Mouse (Mus musculus) lung, adult 18-20 months (tissue): ENCODE results near the gene BC035044.
A peak's percentile ranks its signal among the peaks of the same experiment; 100 is the strongest.
"Not testable (repeated sequence)": the region's sequence is repeated elsewhere in the genome, so short reads cannot be mapped to it uniquely, and the experiment has no call there.

Experiments used
- DNase-seq, 2 experiments: peaks; one replicate each; pipeline ENCODE4 v3.0.0; 2022; ENCODE audit warnings: mixed read lengths in 2 of 2

The BC035044 gene

DNA sequence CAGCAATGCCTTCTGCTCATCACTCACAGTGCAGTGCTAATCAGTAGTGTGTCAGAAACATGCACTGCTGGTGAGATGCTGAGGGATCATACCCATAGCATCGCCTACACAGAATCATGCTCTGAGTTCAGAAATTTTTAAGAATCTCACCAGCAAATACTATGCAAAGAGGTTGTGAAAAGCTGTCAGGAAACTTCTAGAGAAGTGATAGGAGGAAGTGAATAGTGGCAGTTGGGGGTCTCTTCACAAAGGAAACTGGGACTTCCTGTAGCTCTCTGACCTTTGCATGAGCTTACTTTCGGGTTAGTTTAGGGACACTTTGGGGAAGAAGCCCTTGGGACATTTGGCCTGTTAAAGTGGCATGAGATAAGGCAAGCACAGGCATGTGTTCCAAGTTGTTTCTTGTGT is at the start of gene BC035044:
TSS of gene BC035044 (minus strand) at position 179 of the 408 bp plus-strand sequence.
- DNase-seq = no peak

DNA sequence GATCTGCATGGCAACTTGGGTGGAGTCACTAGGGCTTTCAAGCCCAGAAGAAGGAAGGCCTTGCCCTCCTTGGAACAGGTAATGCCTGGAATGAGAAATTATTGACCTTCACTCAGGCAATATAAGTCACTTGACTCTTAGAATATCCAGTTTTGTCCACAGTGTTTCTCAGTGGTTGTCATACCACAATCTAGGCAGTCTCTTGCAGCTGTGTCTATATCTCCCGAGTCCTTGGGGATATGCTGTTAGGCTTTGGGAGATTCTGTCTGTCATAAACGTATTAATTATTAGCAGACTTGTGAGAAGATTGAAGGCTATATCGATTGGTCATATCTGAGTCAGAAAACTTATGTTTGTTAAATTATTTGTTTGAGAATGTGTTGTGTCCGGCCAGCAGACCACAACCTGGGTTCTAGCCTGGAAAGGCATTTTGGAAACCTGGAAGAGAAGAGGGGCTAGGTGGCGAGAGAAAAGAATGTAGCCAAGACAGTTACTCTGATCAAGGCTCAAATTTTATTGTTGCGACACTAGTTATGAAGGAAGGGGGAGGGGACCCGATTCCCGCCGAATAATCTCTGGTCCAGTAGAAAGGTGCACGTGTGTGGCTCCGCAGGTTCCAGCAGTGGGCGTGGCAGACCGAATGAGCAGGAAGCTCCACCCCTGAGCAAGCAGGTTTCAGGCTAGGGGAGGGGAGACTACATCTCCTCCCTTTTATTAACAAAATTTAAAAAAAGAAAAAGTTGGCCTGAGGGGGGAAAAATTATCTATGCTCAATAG is 45.2 kb upstream of the BC035044 start:
- not testable (repeated sequence) for DNase-seq

DNA sequence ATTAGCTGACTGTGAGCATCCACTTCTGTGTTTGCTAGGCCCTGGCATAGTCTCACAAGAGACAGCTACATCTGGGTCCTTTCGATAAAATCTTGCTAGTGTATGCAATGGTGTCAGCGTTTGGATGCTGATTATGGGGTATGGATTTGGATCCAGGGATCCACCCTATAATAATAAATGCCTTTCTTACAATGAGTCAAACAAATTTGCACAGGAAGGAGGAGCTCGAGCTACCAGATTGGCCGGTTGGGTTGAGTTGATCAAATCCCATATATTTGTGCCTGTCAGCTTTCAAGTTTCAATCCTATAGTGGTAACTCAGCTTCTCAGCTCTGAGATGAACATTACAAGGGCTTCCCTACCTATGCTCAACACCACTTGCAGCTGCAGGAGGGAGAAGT is 43.2 kb upstream of the BC035044 start, which contains the start of gene Clec2g:
TSS of gene Clec2g (plus strand) at position 301 of the 400 bp plus-strand sequence.
- not testable (repeated sequence) for DNase-seq

DNA sequence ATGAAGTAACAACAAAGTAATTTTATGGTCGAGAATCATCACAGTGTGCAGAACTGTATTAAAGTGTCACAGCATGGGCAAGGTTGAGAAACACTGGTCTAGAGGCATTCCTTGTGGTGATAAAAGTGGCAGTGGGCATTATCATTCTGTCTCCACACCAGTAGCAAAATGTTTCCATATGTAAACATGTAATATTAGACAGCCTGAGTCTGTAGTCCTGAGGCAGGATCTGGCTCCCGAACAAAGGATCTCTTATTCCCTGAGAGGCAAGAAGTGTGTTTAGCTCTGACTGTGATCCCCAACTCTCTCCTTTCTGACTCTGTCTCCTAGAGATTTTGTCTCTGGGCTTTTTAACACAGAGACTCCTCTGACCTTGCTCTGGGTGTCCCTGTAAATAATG is 42.1 kb upstream of the BC035044 start:
- no peak for DNase-seq

DNA sequence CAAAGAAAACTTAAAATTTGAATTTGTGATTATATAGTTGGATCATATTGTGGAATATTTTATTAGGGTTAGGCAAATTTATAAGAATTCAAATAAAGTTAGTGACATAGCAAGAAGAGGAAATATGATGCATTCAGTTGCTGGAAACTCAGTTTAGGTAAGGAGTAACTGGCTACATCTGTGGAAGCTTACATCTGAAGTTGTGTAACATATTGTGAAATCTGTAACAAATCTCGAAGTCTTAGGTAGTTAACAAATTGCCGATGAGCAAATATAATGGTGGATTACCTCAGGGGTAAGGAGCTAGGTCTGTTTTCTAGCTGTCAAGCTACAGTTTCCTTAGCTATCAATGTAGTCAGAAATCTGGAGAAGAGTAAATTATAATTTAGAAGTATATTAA is 26.4 kb upstream of the BC035044 start:
- no peak for DNase-seq

DNA sequence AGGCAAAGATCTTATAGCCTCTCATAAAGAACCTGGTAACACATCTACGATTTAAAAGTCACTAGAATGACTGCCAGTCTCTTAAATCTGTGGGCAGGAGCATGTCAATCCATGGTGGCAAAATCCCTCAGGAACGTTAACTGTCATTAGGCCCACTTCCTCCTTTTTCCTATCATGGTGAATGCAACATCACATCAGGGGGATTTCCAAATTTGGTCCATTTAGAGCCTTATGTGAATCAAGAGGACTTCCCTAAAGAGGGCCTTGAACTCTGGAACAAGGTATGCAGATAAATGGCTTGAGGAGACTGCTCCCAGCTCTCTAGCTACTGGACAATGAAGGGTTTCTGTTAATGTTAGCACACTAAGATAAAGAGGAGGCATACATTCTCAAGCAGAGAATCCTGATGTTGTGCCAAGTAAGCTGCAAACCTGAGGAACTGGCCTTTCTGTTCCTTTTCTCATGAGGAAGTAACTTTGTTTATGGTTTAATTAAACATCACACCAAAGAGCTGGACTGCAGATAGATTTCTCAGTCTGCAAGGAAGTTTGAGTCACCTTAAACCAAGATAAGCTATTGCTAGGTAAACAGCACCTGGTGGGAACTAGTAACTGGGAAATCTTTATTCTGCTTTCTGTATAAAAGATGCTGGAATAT is 22.8 kb upstream of the BC035044 start:
- peak in 1 of 2 experiments; percentile 3 for DNase-seq

DNA sequence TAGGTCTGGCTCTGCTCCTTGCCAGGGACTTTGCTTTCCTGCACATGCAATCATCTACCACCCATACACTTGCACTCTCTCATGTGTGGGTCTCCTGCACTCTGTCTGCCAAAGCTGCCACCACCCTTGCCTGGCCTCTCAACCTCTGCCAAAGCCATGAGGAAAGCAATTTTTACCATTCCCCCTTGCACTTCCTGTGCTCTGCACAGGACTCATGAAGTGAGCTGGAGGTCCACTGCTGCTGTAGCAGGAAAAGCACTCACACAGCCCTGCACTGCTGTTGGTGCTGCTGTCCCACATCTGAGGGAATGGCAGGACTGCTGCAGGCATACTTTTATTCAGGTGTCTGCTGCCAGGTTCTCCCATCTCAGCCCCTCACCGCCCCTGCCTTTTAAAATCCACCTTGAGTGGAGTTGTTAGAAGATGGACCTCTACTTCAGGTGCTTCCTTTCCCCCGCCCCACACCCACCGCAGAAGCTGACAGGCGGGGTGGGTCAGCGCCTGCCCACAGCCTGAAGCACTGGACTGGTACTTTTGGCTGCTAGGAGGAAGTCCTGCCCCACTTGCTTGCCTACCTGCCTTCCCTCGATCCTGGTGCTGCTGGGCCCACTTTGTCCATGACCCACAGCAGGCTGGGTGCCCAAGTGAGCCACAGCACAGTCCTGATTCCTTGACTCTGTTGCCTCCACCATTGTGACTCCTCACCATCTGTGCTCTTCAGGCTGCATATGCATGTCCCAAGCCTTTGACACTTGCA is 10.0 kb upstream of the BC035044 start:
- DNase-seq = not testable (repeated sequence)

DNA sequence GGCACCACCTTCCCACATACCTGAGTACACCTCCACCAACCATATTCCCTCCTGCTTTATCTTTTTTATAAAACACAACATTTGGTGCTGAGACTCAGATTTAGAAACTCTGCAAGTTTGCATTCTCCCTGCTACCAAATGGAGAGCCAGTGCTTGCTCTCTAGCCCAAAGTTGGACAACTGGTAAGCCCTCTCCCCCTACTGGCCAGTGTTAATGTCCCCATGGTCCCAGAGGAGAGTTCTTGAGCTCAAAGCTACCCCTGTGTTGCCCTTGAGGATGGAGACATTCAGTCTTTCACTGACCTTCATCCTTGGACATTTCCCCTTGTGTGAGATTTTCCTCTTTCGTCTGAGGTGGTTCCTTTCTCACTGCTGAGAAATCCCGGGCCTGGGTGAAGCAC is 9.1 kb upstream of the BC035044 start:
- DNase-seq = no peak

DNA sequence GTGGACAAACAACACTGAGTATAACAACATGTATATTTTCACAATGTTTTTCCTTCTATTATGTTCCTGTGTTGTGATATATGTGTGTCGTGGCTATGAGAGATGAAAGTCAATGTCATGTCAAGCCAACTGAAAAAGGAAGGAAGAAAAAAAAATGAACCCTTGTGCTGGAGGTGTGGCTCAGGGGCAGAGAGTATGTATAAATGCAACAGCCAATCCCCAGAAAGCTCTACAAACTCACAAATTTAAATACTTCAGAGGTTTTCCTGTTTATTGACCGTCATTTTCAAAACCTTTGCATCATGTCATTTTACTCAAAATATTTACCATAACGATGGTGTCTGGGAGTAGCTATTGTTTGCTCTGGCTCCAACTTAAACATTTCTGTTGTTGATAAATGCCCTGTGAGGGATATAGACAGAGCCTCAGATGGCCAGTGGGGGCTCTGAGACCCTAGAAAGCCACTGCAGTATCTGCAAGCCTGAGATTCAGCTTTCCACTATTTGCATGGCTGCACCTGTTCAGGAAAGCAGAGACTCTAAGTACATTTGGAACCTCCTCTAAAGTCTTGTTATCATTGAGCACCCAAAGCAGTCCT is 4.6 kb upstream of the BC035044 start:
- DNase-seq = no peak

DNA sequence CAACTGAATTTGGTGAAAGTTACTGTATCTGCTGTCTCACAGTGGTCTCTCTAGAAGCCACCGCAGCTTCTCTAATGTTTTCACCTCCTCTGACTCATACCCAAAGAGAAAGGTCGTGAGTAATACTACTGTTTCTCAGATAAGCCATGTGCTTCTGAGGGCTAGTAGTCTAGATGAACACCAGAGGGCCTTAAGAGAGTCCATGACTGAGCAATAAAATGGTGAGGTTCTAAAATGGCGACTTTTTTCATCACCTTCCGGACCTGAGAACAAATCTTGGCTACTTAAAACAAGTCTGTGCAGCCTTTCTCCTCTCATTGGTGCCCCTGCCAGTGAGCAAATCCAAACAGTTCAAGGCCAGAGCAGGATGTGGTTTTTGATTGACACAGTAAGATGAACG is 2.1 kb downstream of the BC035044 start:
- DNase-seq = peak in 1 of 2 experiments; percentile 4

DNA sequence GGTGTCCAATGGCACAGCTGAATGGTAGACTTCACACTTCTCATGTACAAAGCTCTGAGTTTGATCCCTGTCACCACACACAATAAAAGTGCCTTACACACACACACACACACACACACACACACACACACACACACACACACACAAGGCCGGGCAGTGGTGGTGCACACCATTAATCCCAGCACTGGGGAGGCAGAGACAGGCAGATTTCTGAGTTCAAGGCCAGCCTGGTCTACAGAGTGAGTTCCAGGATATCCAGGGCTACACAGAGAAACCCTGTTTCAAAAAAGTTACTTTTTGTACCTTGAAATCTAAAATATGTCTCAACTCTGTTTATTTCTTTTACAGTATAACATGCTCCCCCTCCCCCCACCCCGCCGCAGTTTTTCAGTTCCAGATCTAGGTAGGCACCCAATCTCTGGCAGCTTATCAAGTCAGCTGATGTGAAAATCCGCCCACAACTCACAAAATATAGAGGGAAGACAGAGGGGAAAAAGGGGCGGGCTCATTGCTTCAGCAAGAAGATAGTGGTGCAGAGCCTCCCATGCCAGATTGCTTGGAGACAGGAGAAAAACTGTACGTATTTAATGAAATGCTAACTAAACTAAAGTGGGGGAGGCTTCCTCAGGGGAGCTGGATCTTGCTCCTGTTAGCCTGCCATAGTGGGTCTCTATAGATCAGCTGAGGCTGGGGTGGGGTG is 3.7 kb downstream of the BC035044 start, which contains the start of gene Clec2i:
TSS of gene Clec2i (plus strand) at position 498 of the 700 bp plus-strand sequence.
- DNase-seq = peak; percentile 10 to 22

DNA sequence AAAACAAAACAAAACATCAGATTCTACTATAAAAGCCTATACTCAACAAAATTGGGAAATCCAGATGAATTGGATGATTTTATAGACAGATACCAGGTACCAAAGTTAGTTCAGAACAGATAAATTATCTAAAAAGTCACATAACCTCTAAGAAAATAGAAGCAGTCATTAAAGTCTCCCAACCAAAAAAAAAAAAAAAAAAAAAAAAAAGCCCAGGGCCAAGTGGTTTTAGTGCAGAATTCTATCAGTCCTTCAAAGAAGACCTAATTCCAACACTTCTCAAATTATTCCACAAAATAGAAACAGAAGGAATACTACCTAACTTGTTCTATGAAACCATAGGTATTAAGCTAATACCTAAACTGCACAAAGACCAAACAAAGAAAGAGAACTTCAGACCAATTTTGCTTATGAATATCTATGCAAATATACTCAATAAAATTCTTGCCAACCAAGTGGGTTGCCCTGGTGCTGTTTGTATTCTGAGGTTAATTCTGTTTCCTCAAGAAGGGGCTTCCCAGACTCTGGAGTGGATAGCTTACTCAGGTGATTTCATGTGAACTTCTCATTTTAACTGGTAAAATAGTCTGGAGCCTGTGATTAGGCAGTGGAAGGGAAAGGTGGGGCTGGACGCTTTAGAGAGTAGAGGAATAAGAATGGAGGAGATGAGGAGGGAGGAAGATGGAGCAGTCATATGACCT is 18.9 kb downstream of the BC035044 start:
- DNase-seq = no peak

DNA sequence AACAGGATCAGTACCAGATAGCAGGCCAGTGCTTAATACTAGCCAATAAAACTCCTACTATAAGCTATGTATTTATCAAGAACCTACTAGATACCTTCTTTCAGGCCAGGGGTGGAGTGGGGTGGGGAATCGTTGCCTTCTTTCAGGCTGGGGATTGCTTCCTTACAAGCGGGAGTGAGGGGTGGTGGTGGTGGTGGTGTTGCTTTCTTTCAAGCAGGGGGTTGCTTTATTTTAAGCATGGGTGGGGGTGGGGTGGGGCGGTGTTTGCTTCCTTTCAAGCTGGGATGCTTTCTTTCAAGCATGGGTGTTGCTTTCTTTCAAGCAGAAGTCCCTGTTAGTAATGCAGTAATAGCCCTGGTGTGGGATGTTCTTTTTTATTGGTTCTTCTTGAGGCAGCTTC is 22.1 kb downstream of the BC035044 start:
- peak in 1 of 2 experiments; percentile 6 for DNase-seq

DNA sequence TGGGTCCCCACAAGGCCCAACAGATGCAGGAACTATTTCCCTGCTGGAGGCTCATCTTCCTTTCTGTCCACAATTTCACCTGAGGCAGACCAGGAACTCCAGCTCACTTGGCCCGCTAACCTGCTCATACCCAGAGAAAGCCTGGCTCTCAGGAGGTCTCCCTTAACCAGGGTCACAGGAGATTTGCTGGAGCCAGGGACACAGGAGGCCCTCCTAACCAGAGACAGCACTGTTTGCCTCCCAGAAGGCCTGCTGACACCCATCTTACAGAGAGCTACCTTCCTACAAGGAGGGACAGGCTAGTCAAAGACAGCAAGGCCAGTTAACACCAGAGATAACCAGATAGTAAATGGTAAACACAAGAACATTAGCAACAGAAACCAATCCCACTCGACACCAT is 33.0 kb downstream of the BC035044 start:
- DNase-seq = no peak

DNA sequence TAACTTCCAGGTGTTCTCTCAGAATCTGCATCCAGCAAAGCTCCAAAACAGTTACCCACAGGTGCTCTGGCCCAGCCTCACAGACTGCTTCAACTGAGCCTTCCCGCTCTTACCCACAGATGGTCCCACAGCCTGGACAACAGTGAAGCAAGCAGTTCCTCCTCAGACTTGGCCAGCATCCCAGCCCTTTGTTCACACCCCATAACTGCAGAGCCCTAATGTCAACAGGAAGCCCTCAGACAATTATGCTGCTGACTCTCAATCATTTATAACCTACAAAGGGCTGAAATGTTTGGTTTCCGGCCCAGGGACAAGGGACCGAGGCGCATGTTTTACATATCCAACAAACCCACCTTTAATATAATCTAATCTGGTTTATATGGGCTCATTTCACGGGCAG is 34.7 kb downstream of the BC035044 start:
- DNase-seq = peak; percentile 95 to 96

DNA sequence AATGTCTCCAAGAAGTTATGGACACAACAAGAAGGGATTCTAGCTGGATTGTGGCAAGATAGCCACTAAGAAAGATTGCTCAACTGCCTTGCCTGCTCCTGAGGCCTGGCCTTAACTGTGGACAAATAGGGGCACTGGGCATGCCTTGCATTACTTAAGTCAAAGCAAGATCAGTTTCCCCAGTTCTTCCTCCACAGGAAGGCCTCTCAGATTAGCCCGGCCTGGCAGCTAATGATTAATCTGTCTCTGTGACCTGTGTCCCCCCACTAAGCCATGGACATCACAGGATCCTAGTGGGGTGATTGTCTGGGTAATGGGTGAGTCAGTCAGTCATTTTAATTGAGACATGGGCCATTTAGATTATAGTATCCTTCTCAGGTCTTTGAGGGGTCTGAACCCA is 35.4 kb downstream of the BC035044 start:
- no peak for DNase-seq

DNA sequence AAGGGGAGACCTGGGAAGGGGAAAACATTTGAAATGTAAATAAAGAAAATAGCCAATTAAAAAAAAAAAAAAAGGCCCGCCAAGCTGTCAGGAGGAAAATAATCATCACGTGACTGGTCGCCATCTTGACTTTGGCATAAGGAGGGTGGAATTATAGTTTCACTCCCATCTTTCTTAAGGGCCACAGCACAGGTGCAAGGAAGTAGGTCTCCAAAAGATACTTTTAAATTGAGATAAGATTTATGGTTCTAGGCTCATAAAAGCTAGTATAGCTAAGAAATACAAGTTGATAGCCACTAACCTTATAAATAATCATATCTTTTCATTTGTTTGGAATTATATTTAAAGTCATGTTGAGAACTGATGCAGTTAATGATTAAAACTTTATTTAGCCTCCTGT is 36.0 kb downstream of the BC035044 start:
- DNase-seq = no peak

DNA sequence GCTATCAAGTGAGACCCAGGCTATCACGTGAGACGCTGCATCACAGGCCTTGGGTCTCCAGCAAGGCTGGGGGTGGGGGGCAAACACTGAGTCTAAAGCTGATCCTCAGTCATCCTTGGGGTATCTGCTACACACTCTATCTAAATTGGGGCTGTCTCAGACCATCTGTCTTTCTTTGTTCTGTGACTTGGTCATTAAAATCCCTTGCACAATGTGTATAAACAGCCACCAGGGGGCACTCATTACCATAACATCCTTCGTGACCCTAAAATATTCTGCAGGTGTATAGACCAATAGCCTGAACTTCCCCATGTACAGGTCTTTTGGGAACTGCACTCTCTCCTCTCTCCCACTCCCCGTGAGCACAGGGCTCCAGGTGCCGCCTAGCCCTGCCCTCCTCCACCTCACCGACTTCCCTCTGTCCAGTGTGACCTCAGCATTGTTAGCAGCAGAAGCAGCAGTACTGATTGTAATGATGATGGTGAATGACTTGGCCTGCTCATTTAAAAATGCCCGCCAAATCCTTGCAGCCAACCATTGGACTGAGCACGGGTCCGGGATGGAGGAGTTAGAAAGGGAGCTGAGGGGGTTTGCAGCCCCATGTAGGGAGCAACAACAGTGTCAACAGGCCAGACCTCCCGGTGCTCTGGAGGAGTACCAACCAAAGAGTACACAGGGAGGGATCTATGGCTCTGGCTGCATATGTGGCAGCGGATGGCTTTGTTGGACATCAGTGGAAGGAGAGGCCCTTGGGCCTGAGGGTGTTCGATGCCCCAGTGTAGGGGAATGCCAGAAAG is 36.7 kb downstream of the BC035044 start:
- peak; percentile 61 to 73 for DNase-seq

DNA sequence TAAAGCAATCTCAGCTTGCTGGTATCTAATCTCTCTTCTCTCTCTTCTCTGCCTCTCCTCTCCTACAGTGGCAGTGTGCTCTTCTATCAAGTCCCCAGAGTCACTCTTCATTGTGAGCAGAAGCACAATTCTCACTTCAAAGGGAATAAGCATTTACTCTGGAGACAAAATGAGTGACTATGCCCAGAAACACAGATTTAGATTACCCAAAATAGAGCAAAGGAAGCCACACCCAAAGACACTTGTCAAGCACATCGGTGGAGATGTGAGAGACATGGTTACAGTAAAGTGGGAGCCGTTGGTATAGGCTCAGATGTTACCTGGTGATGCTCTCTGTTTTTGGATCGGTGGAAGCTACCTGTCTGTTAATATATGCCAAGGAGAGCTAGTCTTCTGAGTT is 38.2 kb downstream of the BC035044 start:
- no peak for DNase-seq

DNA sequence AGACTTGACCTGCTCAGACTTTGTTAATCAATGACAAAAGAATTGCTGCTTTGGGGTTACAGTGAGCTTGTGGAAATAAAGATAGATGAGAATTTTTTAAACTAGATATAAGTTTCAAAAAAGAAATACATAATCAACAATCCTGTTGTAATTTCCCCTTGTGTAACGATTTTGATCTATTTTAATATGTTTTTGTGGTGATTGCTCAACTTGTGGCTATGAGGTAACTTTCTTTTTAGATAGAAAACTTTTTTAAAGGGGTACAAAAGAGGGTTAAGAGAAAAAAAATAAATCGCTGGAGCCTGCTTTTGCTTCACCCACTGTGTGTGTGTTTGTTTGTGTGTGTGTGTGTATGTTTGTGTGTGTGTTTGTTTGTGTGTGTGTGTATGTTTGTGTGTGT is 39.8 kb downstream of the BC035044 start:
- no peak for DNase-seq

DNA sequence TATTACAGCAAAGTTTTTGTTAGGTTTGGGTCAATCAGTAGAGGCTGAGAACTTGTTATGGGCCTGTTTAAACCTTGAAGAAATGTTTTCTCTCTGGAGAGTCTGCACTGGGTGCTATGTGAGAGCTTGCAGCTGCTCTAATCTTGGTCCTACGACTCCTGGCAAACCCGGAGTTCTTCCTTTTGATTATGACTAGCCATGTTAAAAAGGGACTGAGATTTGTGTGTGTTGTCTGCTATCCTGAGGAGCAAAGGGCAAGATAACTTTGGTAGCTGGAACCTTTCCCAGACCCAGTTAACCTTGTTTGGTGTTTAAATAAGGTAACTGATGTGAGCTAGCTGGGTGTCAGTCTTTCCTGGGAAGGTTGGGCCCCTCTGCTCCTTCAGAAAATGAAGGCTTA is 40.3 kb downstream of the BC035044 start:
- peak; percentile 37 to 63 for DNase-seq
